Mouse (Mus musculus): Measurements from ENCODE around the gene Mknk2. TPM values are rescaled to one million over a fixed set of nuclear protein-coding genes. Genes with fewer than 3 reads are reported as not detected.

Mknk2 gene
- polyA plus RNA-seq, 2 experiments = 93.0 to 108 TPM

- Histone ChIP-seq H3K4me3 (replicated peaks; ENCODE audit: low read length) (peak overlapping the region; percentile 97), H3K36me3 (ENCODE audit: control insufficient read depth, insufficient read depth, low read length) (peaks cover 18% of the 10 kb centered on the region), H3K9ac (ENCODE audit: low read depth, low read length, severe bottlenecking) (peak overlapping the region; percentile 53), H3K4me1 (ENCODE audit: control insufficient read depth, insufficient read depth, low read length) (peaks cover 48% of the 10 kb centered on the region), H3K27me3 (ENCODE audit: control insufficient read depth, insufficient read depth, low read length) (no peaks in the 10 kb centered on the region), H3K4me2 (replicated peaks; ENCODE audit: low read depth, low read length, severe bottlenecking) (peak overlapping the region; percentile 55), H3K27ac (replicated peaks; ENCODE audit: low read depth, low read length) (peak overlapping the region; percentile 86), H3K9me3 (ENCODE audit: control insufficient read depth, low read length) (no peaks in the 10 kb centered on the region)
- 22% methylated on average over 9 of the region's 9 CpGs for WGBS
- DNase-seq (ENCODE audit: low spot score) (no peak), ATAC-seq (ENCODE audit: low FRiP score, low read depth) (no peak)
- no peak for TF ChIP-seq POLR2A (IDR thresholded peaks at IDR 0.05; ENCODE audit: borderline replicate concordance, extremely low read depth, insufficient read depth, insufficient read length)
Measured at GRCm38 (mm10) chr10:80677128-80677875, 610 bp downstream of the Mknk2 start.

GRCm38 (mm10) chr10:80676198-80676928 is 1.5 kb downstream of the Mknk2 start:
- Histone ChIP-seq H3K4me3 (replicated peaks; ENCODE audit: low read length) (peak overlapping the region; percentile 97), H3K9me3 (ENCODE audit: control insufficient read depth, low read length) (no peaks in the 10 kb centered on the region), H3K4me1 (ENCODE audit: control insufficient read depth, insufficient read depth, low read length) (peaks cover 48% of the 10 kb centered on the region), H3K9ac (ENCODE audit: low read depth, low read length, severe bottlenecking) (peak overlapping the region; percentile 92), H3K36me3 (ENCODE audit: control insufficient read depth, insufficient read depth, low read length) (peaks cover 27% of the 10 kb centered on the region), H3K4me2 (replicated peaks; ENCODE audit: low read depth, low read length, severe bottlenecking) (peak overlapping the region; percentile 87), H3K27me3 (ENCODE audit: control insufficient read depth, insufficient read depth, low read length) (no peaks in the 10 kb centered on the region), H3K27ac (replicated peaks; ENCODE audit: low read depth, low read length) (peak overlapping the region; percentile 86)
- DNase-seq (ENCODE audit: low spot score) = peak; percentile 99
- peak; percentile 93 for ATAC-seq (ENCODE audit: low FRiP score, low read depth)
- peak; percentile 99 for TF ChIP-seq POLR2A (IDR thresholded peaks at IDR 0.05; ENCODE audit: borderline replicate concordance, extremely low read depth, insufficient read depth, insufficient read length)
- WGBS = 0% methylated on average over 44 of the region's 78 CpGs

GRCm38 (mm10) chr10:80675405-80676197 is 2.3 kb downstream of the Mknk2 start:
- Histone ChIP-seq H3K9me3 (ENCODE audit: control insufficient read depth, low read length) (no peaks in the 10 kb centered on the region), H3K4me2 (replicated peaks; ENCODE audit: low read depth, low read length, severe bottlenecking) (peak overlapping the region; percentile 87), H3K36me3 (ENCODE audit: control insufficient read depth, insufficient read depth, low read length) (peaks cover 35% of the 10 kb centered on the region), H3K27me3 (ENCODE audit: control insufficient read depth, insufficient read depth, low read length) (no peaks in the 10 kb centered on the region), H3K4me1 (ENCODE audit: control insufficient read depth, insufficient read depth, low read length) (peaks cover 48% of the 10 kb centered on the region), H3K27ac (replicated peaks; ENCODE audit: low read depth, low read length) (peak overlapping the region; percentile 86), H3K9ac (ENCODE audit: low read depth, low read length, severe bottlenecking) (peak overlapping the region; percentile 92), H3K4me3 (replicated peaks; ENCODE audit: low read length) (peak overlapping the region; percentile 97)
- DNase-seq (ENCODE audit: low spot score) (no peak), ATAC-seq (ENCODE audit: low FRiP score, low read depth) (no peak)
- 0 out of 2 replicates have a peak, but pooled peaks have one; percentile 40 for TF ChIP-seq POLR2A (IDR thresholded peaks at IDR 0.05; ENCODE audit: borderline replicate concordance, extremely low read depth, insufficient read depth, insufficient read length)
- WGBS = 0% methylated on average over 33 of the region's 54 CpGs

GRCm38 (mm10) chr10:80674851-80675404 is 3.0 kb downstream of the Mknk2 start:
- no peak for TF ChIP-seq POLR2A (IDR thresholded peaks at IDR 0.05; ENCODE audit: borderline replicate concordance, extremely low read depth, insufficient read depth, insufficient read length)
- Histone ChIP-seq H3K9me3 (ENCODE audit: control insufficient read depth, low read length) (no peaks in the 10 kb centered on the region), H3K36me3 (ENCODE audit: control insufficient read depth, insufficient read depth, low read length) (peaks cover 42% of the 10 kb centered on the region), H3K9ac (ENCODE audit: low read depth, low read length, severe bottlenecking) (peak overlapping the region; percentile 92), H3K4me1 (ENCODE audit: control insufficient read depth, insufficient read depth, low read length) (peaks cover 48% of the 10 kb centered on the region), H3K4me2 (replicated peaks; ENCODE audit: low read depth, low read length, severe bottlenecking) (peak overlapping the region; percentile 87), H3K27me3 (ENCODE audit: control insufficient read depth, insufficient read depth, low read length) (no peaks in the 10 kb centered on the region), H3K4me3 (replicated peaks; ENCODE audit: low read length) (peak overlapping the region; percentile 97), H3K27ac (replicated peaks; ENCODE audit: low read depth, low read length) (peak overlapping the region; percentile 86; the same call in 1 of the 2 replicates)
- no peak for DNase-seq (ENCODE audit: low spot score)
- ATAC-seq (ENCODE audit: low FRiP score, low read depth) = no peak
- 18% methylated on average over 6 of the region's 6 CpGs for WGBS
